Mouse (Mus musculus): ENCODE measurements around the gene Rara. TPM values are rescaled to one million over a fixed set of nuclear protein-coding genes. Genes with fewer than 3 reads are reported as not detected.

Rara gene
- total and polyA plus RNA-seq, 3 experiments: 12.1 to 13.7 TPM; not detected in 1

- Histone ChIP-seq H3K36me3 (ENCODE audit: control insufficient read depth in 1 of 2, insufficient read depth in 2 of 2, low read length in 2 of 2) (peaks cover 0 to 48% of the 10 kb centered on the region in 2 experiments; a peak in 2 of 4 replicates), H3K9ac (ENCODE audit: control insufficient read depth, low read depth, low read length, poor library complexity, severe bottlenecking) (no peak overlapping the region), H3K4me3 (ENCODE audit: control insufficient read depth in 1 of 2, insufficient read depth in 1 of 2, low read depth in 2 of 2, low read length in 2 of 2) (no peak overlapping the region), H3K4me1 (ENCODE audit: control insufficient read depth in 1 of 2, insufficient read depth in 2 of 2, low read length in 2 of 2) (peaks cover 28 to 53% of the 10 kb centered on the region in 2 experiments), H3K9me3 (replicated peaks; ENCODE audit: insufficient read depth, low read length) (no peaks in the 10 kb centered on the region), H3K27me3 (ENCODE audit: control insufficient read depth in 1 of 2, insufficient read depth in 2 of 2, low read length in 2 of 2) (no peaks in the 10 kb centered on the region), H3K27ac (ENCODE audit: control insufficient read depth, low read depth, low read length) (no peak overlapping the region), H3K79me2 (ENCODE audit: control insufficient read depth, insufficient read depth, low read length, poor library complexity) (0 out of 2 replicates have a peak, but pooled peaks cover 2% of the 10 kb centered on the region)
- no peak for DNase-seq (ENCODE audit: low read depth, low spot score)
- TF ChIP-seq BHLHE40 (IDR thresholded peaks at IDR 0.05; ENCODE audit: borderline replicate concordance, low read depth, low read length): no peak
- no peak for TF ChIP-seq USF1 (IDR thresholded peaks at IDR 0.05; ENCODE audit: low read depth, low read length)
- TF ChIP-seq SMC3 (IDR thresholded peaks at IDR 0.05; ENCODE audit: low read depth, low read length): no peak
- TF ChIP-seq TCF12 (IDR thresholded peaks at IDR 0.05; ENCODE audit: low read depth, low read length): no peak
- TF ChIP-seq MYB (IDR thresholded peaks at IDR 0.05; ENCODE audit: low read depth, low read length): no peak
- TF ChIP-seq POLR2AphosphoS5 (IDR thresholded peaks at IDR 0.05; ENCODE audit: borderline replicate concordance, low read depth, low read length): no peak
These were observed 23.6 kb downstream of the Rara start for GRCm38 (mm10) chr11:98951026-98951906.

GRCm38 (mm10) chr11:98952111-98952510 is 24.5 kb downstream of the Rara start:
- Histone ChIP-seq H3K36me3 (ENCODE audit: control insufficient read depth in 1 of 2, insufficient read depth in 2 of 2, low read length in 2 of 2) (peaks cover 0 to 48% of the 10 kb centered on the region in 2 experiments; a peak in 2 of 4 replicates), H3K79me2 (ENCODE audit: control insufficient read depth, insufficient read depth, low read length, poor library complexity) (0 out of 2 replicates have a peak, but pooled peaks cover 2% of the 10 kb centered on the region), H3K27ac (ENCODE audit: control insufficient read depth, low read depth, low read length) (no peak overlapping the region), H3K9me3 (replicated peaks; ENCODE audit: insufficient read depth, low read length) (no peaks in the 10 kb centered on the region), H3K4me3 (ENCODE audit: control insufficient read depth in 1 of 2, insufficient read depth in 1 of 2, low read depth in 2 of 2, low read length in 2 of 2) (no peak overlapping the region), H3K27me3 (ENCODE audit: control insufficient read depth in 1 of 2, insufficient read depth in 2 of 2, low read length in 2 of 2) (no peaks in the 10 kb centered on the region), H3K9ac (ENCODE audit: control insufficient read depth, low read depth, low read length, poor library complexity, severe bottlenecking) (no peak overlapping the region), H3K4me1 (ENCODE audit: control insufficient read depth in 1 of 2, insufficient read depth in 2 of 2, low read length in 2 of 2) (peaks cover 28 to 53% of the 10 kb centered on the region in 2 experiments)
- no peak for DNase-seq (ENCODE audit: low read depth, low spot score)
- TF ChIP-seq RCOR1 (IDR thresholded peaks at IDR 0.05; ENCODE audit: low read depth, low read length): no peak
- no peak for TF ChIP-seq NELFE (IDR thresholded peaks at IDR 0.05; ENCODE audit: low read depth, low read length)
- TF ChIP-seq EP300 (IDR thresholded peaks at IDR 0.05; ENCODE audit: low read depth in 1 of 2, low read length in 2 of 2): no peak
- TF ChIP-seq ZNF384 (IDR thresholded peaks at IDR 0.05; ENCODE audit: low read depth, low read length): peak; percentile 68

- Histone ChIP-seq H3K27me3 (ENCODE audit: control insufficient read depth in 1 of 2, insufficient read depth in 2 of 2, low read length in 2 of 2) (no peaks in the 10 kb centered on the region), H3K4me1 (ENCODE audit: control insufficient read depth in 1 of 2, insufficient read depth in 2 of 2, low read length in 2 of 2) (peaks cover 26 to 48% of the 10 kb centered on the region in 2 experiments), H3K9me3 (replicated peaks; ENCODE audit: insufficient read depth, low read length) (no peaks in the 10 kb centered on the region), H3K79me2 (ENCODE audit: control insufficient read depth, insufficient read depth, low read length, poor library complexity) (0 out of 2 replicates have a peak, but pooled peaks cover 2% of the 10 kb centered on the region), H3K9ac (ENCODE audit: control insufficient read depth, low read depth, low read length, poor library complexity, severe bottlenecking) (no peak overlapping the region), H3K4me3 (ENCODE audit: control insufficient read depth in 1 of 2, insufficient read depth in 1 of 2, low read depth in 2 of 2, low read length in 2 of 2) (no peak overlapping the region), H3K36me3 (ENCODE audit: control insufficient read depth in 1 of 2, insufficient read depth in 2 of 2, low read length in 2 of 2) (peaks cover 0 to 44% of the 10 kb centered on the region in 2 experiments; a peak in 2 of 4 replicates), H3K27ac (ENCODE audit: control insufficient read depth, low read depth, low read length) (no peak overlapping the region)
- peak; percentile 50 for DNase-seq (ENCODE audit: low read depth, low spot score)
- TF ChIP-seq NELFE (IDR thresholded peaks at IDR 0.05; ENCODE audit: low read depth, low read length) (no peak), EP300 (IDR thresholded peaks at IDR 0.05; ENCODE audit: low read depth in 1 of 2, low read length in 2 of 2) (0 out of 4 replicates have a peak, but pooled peaks of 1 of the 2 experiments have one; percentile 38)
These were observed 25.1 kb downstream of the Rara start for GRCm38 (mm10) chr11:98952736-98953135.
